Mouse (Mus musculus) MN1 (cell line): ENCODE data around the gene Sardh.

Experiments used
- DNase-seq: peaks from one replicate; pipeline ENCODE4 v3.0.0-alpha.2; 2016; ENCODE audit warnings: low spot score

Gene Sardh

DNA sequence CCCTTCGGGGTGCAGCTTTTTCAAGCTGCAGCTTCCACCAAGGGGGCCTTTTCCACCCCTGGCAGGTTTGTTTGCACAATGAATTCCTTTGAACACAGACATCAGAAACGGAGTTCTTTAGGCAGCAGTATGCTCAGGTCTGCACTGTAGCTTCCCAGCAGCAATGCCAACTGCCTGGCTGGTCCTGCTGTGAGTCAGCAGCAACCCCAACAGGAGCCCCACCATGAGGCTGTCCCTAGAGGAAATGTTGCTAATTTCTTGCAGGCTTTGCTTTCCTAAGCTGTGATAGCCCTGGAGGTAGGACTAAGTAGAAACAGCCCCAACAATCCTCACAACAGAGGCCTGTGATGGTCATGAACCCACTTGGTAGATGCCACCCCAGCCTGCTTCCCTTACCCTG, 81.1 kb downstream of the Sardh start:
- peak; percentile 55 for DNase-seq

DNA sequence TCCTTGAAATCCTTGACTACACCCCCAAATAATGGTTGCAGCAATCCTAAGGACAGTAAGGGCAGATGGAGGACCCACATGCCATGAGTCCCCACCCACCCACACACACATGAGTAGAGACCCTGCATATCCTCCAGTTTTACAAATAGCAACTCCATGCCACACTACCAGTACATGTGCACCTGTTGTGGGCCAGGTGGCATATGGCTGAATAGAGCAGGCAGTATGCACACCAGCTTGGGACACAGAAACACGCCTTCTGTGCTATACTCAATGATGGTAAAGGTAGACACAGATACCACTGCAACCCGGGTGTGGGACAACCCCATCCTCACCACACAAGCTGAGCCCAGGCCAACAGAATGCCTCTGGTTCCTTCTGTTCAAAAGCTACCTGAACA, 82.1 kb downstream of the Sardh start:
- no peak for DNase-seq

DNA sequence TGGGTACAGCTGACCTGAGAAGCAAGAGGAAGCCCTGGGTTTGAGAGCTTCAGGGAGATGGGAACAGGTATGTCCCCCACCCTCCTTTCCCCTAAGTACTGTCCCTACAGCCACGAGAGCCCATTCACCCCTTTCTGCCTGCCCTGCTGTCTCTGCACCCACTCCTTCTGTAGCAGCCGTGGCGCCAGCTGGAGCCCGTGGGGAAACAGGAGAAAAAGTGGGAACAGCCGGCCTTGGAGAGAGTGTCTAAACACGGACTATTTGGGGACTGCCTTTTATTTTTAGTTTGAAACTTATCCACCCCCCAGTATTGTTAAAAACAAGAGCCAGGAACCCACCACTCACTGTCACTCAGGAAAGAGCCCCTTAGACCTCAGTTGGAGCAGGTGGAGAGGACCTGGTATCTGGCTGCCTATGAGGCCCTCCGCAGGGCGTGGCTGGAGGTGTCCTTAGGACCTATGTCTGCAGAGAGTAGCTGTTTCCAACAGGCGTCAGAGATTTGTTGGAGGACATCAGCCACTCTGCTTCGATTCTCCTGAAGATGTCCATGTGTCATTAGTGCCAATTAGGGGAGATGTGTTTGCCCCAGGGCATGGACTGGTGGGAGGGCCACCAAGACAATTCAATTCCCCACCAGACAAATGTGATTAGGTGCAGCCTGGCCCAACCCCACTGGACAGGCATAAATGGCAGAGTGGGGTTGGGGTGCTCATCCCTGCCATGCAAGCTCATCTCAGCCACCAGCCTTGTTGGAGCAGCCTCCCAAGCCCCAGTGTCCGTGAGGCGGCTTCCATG, 83.1 kb downstream of the Sardh start, which contains the start of gene Dbh:
Gene Dbh (plus strand): TSS at position 438 of the 795 bp plus-strand sequence.
- no peak for DNase-seq

DNA sequence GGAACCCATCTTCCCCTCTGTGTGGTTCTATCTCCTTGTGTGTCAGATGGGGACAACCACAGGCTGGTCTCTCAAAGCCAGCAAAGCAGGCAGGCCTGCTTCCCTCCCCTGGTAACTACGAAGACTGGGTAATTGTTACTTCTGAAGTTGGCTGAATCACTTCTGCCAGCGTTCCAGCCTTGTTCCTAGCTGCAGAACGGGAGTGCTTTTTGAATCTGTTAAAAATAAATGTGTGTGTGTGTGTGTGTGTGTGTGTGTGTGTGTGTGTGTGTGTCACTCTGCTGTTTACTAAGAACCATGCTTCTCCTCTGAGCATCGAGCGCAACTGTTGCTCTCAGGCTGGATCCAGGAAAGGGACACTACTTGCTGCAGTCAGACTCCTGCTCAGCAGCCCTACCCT, 84.3 kb downstream of the Sardh start:
- no peak for DNase-seq

DNA sequence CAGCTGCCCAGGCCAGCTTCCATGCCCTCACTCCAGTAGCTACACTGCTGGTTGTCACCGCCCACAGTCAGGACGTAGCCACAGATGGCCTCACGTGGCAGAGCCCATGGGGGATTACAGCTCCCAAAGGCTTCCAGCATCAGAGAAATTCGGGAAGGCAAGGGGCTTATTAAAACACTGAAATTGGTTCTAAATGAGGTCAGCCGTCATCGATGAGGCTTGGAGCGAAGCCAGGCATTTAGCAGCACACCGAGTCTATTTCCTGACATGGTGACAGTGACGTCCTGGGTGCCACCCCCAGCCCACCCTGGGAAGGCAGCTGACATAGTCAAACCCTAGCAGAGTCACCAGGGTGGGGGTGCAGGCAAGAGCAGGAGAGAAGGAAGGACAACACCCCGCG, 85.5 kb downstream of the Sardh start:
- DNase-seq = peak; percentile 29

DNA sequence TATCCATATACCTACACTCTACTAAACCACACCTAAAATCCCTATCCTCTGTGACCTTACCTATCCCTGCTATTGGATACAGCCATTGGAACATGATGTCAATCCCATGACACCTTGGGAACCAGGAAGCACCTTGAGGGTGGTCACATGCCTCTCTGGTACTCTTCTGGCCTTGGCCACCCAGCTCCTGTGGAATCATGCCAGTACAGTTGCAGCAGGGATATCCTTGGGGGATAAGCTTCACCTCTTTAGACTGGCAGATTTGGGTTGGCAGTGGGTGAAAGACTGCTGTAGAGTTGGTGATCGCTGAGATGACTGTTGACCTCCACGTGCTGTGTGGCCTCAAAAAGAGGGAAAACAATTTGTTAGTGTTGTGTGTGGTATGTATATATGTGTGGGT, 86.6 kb downstream of the Sardh start:
- no peak for DNase-seq

DNA sequence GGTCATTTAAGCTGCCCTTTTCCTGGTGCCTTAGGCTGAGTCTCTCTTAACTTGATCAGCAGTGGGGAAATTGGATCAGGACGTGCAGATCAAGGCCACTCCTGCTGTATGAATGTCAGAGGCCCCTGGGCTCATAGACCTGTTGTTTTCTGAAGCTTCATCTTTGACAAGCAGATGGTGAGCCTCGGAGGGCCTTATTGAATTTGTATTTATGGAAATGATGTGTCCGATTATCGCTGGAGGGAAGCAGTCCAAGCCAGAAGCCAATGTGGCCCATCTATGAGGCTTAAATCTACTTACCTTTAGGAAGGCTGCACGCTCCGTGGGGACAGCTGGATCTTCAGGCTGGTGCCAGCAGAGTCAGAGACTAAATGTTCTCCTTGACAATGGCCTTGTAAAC, 91.5 kb downstream of the Sardh start:
- no peak for DNase-seq

DNA sequence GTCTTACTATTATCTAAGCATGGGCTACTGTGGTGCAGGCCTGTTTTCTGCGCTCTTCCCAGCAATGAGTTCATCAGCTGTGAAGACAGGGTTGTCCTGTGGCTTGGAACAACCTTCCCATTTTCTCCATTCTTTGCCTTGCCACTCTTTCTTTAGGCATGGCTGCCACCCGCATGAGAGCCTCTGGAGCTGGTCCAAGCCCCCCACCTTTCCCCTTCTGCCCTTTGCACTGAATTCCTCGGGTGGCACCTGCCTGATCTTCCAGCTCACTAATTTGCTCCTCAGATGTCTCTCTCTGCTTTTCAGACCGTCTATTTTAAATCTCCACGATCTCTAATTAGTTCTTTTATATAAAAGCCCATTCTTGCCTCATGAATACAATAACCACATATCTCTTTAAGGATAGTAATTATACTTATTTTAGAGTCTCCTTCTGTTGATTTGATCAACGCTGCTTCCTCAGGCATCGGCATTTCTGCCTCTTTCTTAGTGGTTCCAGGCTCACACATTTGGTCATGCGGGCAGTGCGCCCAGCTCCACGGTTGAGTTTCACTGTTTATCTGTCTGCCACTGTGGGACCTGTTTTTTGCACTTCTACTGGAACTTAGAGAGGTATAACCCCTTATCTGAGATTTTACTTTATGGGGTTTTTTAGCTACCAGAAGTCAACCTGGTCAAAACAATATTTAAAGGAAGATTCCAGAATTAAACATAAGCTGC, 93.5 kb downstream of the Sardh start:
- no peak for DNase-seq

DNA sequence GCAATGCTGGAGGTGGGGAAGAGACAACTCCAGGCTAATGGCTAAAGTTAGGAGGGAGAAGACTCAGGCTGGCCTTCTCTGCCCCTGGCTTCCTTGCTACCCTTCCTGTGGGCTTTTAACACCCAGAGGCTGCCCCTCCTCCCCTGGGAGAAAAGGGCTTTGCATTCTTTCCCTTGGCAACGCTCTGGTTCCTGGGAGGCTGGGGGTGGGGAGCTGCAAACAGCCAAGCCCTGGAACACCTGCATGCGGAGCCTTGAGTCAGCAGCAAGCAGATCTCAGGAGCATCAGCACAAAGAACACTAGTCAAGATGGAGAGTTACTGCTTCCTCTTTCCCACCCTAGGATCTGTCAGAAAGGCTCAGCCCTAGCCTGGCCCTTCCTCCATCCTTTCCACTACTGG, 98.7 kb downstream of the Sardh start:
- no peak for DNase-seq

DNA sequence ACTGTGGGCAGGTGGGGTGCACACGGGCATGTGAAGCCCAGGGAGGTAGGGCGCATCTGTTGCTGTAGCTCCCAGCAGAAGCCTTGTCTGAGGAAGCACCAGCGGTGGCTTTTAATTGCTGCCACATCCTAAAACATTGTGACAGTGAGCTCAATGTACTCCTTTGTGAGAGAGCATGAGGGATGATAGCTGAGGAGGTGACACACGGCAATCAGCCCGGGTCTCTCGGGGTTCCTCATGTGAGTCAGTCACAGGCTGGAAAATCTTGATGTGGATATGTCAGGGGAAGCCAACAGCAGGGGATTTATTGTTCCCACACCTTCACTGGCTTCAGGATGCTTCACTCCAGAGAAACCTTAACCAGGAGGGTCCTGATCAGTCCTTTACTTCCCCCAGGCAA, 101.3 kb downstream of the Sardh start:
- DNase-seq = no peak

DNA sequence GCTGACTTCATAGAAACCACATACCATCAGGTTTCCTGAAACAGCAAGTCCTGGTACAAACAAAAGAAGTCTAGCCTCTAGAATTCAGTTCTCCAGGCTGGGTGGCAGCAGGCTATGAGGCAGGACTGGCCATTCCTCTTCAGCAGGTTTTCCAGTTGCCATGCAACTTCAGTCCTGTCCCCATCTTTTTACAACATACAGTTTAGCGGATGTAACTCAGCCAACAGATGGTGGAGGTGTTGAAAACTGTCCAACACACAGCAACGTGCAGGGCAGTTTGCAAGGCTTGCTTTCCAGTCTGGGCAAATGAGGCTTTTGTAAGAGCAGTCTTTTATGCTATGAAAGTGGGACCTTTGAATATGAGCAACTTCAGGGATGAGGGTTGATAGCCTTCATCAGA, 103.2 kb downstream of the Sardh start:
- DNase-seq = no peak

DNA sequence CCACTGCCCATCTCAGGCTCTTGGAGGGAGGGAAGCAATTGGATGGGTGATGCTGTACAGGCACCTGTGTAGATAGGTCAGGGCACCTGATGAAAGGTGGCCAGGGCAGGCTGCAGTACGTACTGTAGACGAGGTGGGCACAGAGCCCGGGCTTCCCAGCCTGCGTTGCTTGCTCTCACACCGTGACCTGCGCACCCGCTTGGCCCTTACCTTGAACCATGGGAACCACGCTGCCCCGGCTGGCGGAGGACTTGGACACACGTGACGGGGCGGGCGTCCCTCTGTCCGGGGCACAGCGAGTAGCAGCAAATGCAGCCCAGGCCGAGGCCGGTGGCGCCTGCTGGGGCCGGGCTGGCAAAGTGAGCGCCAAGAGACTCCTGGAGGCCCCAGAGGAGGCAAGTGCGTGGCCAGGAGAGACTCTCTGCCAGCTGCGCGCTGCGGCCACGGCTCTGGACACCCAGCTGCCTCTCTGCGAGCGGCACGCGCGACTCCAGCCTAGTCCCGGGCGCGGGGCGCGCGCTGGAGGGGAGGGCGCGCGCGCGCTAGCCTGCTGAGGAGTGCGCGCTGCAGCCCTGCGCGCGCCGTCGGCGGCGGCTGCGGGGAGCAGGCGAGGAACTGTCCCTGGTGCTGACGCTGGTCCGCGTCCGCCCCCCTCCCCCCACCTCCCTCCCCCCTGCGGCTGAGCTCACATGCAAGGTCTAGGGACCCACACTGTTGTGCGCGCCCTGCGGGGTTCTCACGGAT, 106.0 kb downstream of the Sardh start, which contains the start of gene Fam163b:
Gene Fam163b (minus strand): TSS at position 542 of the 744 bp plus-strand sequence.
- peak; percentile 33 for DNase-seq
